Mouse (Mus musculus) forebrain, embryonic 15.5 days (tissue): Measurements from ENCODE around the gene Gli2. TPM values are rescaled to one million over a fixed set of nuclear protein-coding genes. Genes with fewer than 3 reads are reported as not detected.

ENCODE experiments used
- ATAC-seq: fragments of 200-750 bp; cut with Nextera tagmentation; replicated peaks from 2 replicates; pipeline ENCODE4 v1.8.0; 2017; ENCODE audit warnings: mild to moderate bottlenecking, moderate TSS enrichment, moderate library complexity
- H3K27ac ChIP-seq: fragments of 300-500 bp; sonication (generic); replicated peaks from 2 replicates; pipeline ENCODE4 v1.5.1; 2015; ENCODE audit warnings: mild to moderate bottlenecking, inconsistent platforms
- H3K27me3 ChIP-seq: fragments of 300-500 bp; sonication (generic); 2 replicates; pipeline ENCODE4 v1.6.1; 2015; ENCODE audit warnings: inconsistent platforms
- H3K36me3 ChIP-seq: fragments of 300-500 bp; sonication (generic); 2 replicates; pipeline ENCODE4 v1.6.1; 2015; ENCODE audit warnings: mild to moderate bottlenecking, inconsistent platforms
- H3K4me1 ChIP-seq: fragments of 300-500 bp; sonication (generic); 2 replicates; pipeline ENCODE4 v1.6.1; 2015; ENCODE audit warnings: inconsistent platforms
- H3K4me2 ChIP-seq: fragments of 300-500 bp; sonication (generic); replicated peaks from 2 replicates; pipeline ENCODE4 v1.6.1; 2015; ENCODE audit warnings: mild to moderate bottlenecking, inconsistent platforms
- H3K4me3 ChIP-seq: fragments of 300-500 bp; sonication (generic); 2 replicates; pipeline ENCODE4 v1.5.1; 2015; ENCODE audit warnings: mild to moderate bottlenecking, inconsistent platforms
- H3K9ac ChIP-seq: fragments of 300-500 bp; sonication (generic); replicated peaks from 2 replicates; pipeline ENCODE4 v1.6.1; 2015; ENCODE audit warnings: mild to moderate bottlenecking, inconsistent platforms
- H3K9me3 ChIP-seq: fragments of 300-500 bp; sonication (generic); 2 replicates; pipeline ENCODE4 v1.6.1; 2016; ENCODE audit warnings: inconsistent platforms
- WGBS: fragments of 180-500 bp; shearing (Covaris S2); methylation state at CpG from one replicate; pipeline ENCODE4 v1.1.7; 2015; ENCODE audit warnings: mixed read lengths; 5-methylcytosine and 5-hydroxymethylcytosine counted together
- microRNA-seq: library from miRNA; unstranded; fragments of <30 nt; microRNA quantifications from one replicate; pipeline ENCODE4, GENCODE M21; 2016
- polyA plus RNA-seq: library from polyadenylated mRNA; unstranded; fragments of >200 nt; fragmentation: Nextera tagmentation; extraction: Ambion mirVana; gene quantifications from 2 replicates; pipeline ENCODE4 v1.2.1, GENCODE M21; 2015

The Gli2 gene
- polyA plus RNA-seq, 1 experiment from 2014 or later, result 4.0 TPM

DNA sequence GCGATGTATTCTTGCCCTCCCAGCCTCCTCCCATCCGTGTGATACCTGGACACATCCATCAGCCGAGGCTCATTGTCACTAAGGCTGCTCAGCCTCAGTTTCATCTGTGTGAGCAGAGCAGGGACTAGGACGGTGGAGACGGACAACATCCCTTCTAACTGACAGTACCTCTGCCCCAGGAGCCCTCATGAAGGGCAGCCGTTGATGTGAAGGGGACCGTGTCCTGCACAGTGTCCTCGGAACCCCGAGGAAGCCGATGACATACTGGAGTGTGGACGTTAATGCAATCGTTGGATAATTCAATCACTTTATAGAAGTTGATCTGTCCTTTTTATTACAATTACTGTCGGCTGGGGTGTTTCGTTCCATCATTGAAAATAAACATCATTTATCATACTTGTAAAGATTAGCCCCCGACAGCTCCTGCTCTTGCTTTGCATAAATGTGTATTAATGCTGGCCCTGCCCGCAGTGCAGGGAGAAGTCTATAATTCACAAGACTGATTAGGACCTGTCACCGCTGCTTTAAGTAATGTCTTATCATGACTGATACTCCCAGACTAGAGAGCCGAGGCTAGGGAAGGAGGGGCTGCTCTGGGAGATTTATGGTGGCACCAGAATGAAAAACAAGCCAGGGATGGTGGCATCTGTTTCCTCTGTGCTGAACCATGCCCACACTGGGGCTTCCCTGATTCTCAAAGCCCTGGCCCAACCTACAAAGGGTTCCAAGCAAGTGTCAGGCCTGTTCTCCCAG lies 257.8 kb downstream of the Gli2 start:
- 84% methylated on average over 18 of the region's 18 CpGs for WGBS
- ATAC-seq, result no peak
- H3K36me3 ChIP-seq, result no peaks in the 10 kb centered on the region
- no peak overlapping the region for H3K9ac ChIP-seq
- H3K4me3 ChIP-seq, result no peak overlapping the region
- no peak overlapping the region for H3K4me2 ChIP-seq
- no peaks in the 10 kb centered on the region for H3K4me1 ChIP-seq
- no peaks in the 10 kb centered on the region for H3K27me3 ChIP-seq
- no peak overlapping the region for H3K27ac ChIP-seq
- no peaks in the 10 kb centered on the region for H3K9me3 ChIP-seq

DNA sequence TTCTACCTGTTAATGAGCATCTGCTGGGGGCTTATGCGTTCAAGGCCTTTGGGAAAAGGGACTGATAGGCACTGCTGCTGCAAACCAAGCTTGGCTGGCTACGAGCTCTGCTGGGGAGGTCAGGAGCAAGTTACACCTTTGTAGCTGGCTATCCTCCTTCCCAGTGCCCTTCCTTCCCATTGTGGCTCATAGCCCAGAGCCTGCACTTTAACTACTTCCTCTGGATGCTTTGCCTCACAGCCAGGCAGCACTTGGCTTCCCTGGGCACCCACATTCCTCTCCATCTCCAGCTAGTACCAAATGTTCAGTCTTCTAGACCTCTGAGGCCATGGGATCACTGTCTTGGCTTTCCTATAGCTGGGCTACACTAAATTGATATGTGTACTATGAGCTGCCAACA lies 263.5 kb downstream of the Gli2 start:
- WGBS, result 50% methylated on average over 2 of the region's 2 CpGs
- ATAC-seq, result 0 out of 2 replicates have a peak, but pooled peaks have one; percentile 6
- H3K27ac ChIP-seq, result no peak overlapping the region
- H3K36me3 ChIP-seq, result no peaks in the 10 kb centered on the region
- no peak overlapping the region for H3K4me3 ChIP-seq
- no peaks in the 10 kb centered on the region for H3K9me3 ChIP-seq
- peaks cover 9% of the 10 kb centered on the region for H3K4me1 ChIP-seq
- H3K9ac ChIP-seq, result no peak overlapping the region
- no peak overlapping the region for H3K4me2 ChIP-seq
- no peaks in the 10 kb centered on the region for H3K27me3 ChIP-seq

DNA sequence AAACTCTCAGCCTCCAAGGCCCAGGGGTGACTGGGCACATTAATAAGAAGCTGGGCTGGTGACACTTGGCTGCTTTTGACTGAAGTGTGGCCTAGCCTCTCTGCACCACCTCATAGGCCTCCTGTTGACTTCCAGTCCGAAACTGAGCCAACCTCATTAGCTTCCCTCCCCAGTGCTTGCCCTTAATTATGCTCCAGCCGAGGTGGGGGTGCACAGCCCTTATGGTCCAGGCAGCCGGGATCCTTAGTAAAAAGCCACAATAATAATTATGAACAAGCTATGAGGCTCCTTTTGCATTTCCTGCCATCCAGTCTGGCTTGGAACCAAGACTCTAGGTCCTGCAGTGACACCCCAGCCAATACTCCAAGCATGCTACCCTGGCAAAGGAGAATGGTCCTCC lies 264.0 kb downstream of the Gli2 start:
- no peak overlapping the region for H3K27ac ChIP-seq
- H3K27me3 ChIP-seq, result no peaks in the 10 kb centered on the region
- no peak overlapping the region for H3K9ac ChIP-seq
- H3K4me3 ChIP-seq, result no peak overlapping the region
- 35% methylated on average over 3 of the region's 3 CpGs for WGBS
- no peak overlapping the region for H3K4me2 ChIP-seq
- ATAC-seq, result peak; percentile 51; the same call in 1 of the 2 replicates
- peaks cover 9% of the 10 kb centered on the region for H3K4me1 ChIP-seq
- H3K9me3 ChIP-seq, result no peaks in the 10 kb centered on the region
- no peaks in the 10 kb centered on the region for H3K36me3 ChIP-seq

DNA sequence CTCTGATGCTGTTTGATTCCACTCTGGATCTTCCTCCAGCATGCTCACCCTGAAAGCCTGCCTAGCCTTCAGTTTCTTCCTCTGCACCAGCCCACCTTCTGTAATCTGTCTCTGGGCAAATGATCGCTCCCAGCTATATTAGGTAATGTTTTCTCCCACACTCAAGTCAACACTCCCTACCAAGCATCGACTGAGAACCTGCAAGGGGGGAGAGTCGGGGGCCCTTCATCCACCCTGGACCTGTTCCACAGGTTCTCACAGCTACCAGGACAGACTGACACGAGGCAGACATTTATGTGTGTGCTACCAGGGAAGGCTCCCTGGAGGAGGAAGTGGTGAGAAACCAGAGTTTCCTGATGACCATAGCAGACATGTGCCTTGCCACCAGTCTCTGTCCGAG lies 264.6 kb downstream of the Gli2 start:
- ATAC-seq, result no peak
- H3K36me3 ChIP-seq, result no peaks in the 10 kb centered on the region
- H3K27me3 ChIP-seq, result no peaks in the 10 kb centered on the region
- no peak overlapping the region for H3K9ac ChIP-seq
- no peaks in the 10 kb centered on the region for H3K9me3 ChIP-seq
- no peak overlapping the region for H3K27ac ChIP-seq
- H3K4me3 ChIP-seq, result no peak overlapping the region
- H3K4me1 ChIP-seq, result peaks cover 9% of the 10 kb centered on the region
- 80% methylated on average over 5 of the region's 5 CpGs for WGBS
- no peak overlapping the region for H3K4me2 ChIP-seq

DNA sequence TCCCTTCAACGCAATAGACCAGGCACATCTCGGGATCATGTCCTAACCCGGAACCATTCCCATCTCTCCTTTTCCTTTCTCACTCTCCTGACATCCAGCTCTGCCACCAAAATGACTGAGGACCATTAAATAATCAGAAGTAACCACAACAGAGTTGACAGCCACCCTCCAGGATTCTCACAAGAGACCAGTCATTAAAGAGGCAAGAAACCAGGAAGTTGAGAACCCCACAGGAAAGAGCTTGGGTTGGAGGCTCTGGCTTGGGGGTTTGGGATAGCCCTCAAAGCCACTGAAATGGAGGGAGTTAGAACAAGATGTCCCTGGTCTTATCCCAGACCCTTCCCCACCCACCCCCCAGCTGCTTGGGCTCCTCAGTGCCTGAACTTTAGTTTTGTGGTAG lies 265.9 kb downstream of the Gli2 start:
- Histone ChIP-seq H3K4me1 (peaks cover 9% of the 10 kb centered on the region), H3K27me3 (no peaks in the 10 kb centered on the region), H3K9me3 (no peaks in the 10 kb centered on the region), H3K36me3 (no peaks in the 10 kb centered on the region), H3K9ac (no peak overlapping the region), H3K4me3 (no peak overlapping the region), H3K4me2 (no peak overlapping the region), H3K27ac (no peak overlapping the region)
- WGBS, result 87% methylated on average over 3 of the region's 3 CpGs
- no peak for ATAC-seq

Small RNAs within 50 kb of the gene (microRNA-seq; reads per million reads assigned to microRNA genes)
- not detected for gene Mir6346
